28 mouse cellular contexts compared by ENCODE assay signal in genomic region chr3:118646024-118646570, GRCm38 (mm10).
DNase-seq lines count a peak whose midpoint lies in the region; ATAC-seq lines count a peak whose summit lies in the region.
"Had no signal": no experiment of that assay in that cellular context is flagged by ENCODE, and none has a peak within 500 bp of the region (broad histone marks: within the 10 kb centered on the region; RNA-seq: fewer than 3 reads in every experiment).

No protein-coding gene starts in this region.

- DNase-seq in limb, embryonic 11.5 days (ENCODE audit: low spot score) = no peak
- DNase-seq in limb, embryonic 10.5 days (ENCODE audit: low spot score) = no peak
- peak; percentile 68 for DNase-seq in embryonic facial prominence, embryonic 11.5 days (ENCODE audit: low spot score)
- peak; percentile 61 for DNase-seq in hindlimb bud, embryonic 11.5 days (ENCODE audit: extremely low spot score, low read depth, low spot score)
- DNase-seq in right cerebral cortex, postnatal 36 days (ENCODE audit: low spot score in 2 of 2) = no peak
- DNase-seq in adrenal gland, postnatal 25 days = no peak
- no peak for DNase-seq in cerebellum, postnatal 25 days
- DNase-seq: adrenal gland, adult 8-10 months; adrenal gland, postnatal 36 days; cerebellum, adult 11 months; cerebellum, adult 2 months; cerebellum, adult 9-11 months; cerebellum, postnatal 36 days; forebrain, postnatal 0 days; gastrocnemius, postnatal 25 days; heart, adult 18-20 months; kidney, adult 18-20 months; kidney, adult 9 months had no signal

- no peak overlapping the region for H3K4me2 ChIP-seq in limb, embryonic 11.5 days (ENCODE audit: low read depth, severe bottlenecking)
- no peak overlapping the region for H3K4me2 ChIP-seq in embryonic facial prominence, embryonic 11.5 days (ENCODE audit: low read depth, low read length)
- H3K4me2 ChIP-seq: embryonic facial prominence, embryonic 13.5 days; forebrain, embryonic 13.5 days; heart, embryonic 13.5 days; hindbrain, embryonic 12.5 days; hindbrain, embryonic 15.5 days had no signal

- H3K4me1 ChIP-seq in limb, embryonic 11.5 days (ENCODE audit: control insufficient read depth, insufficient read depth, low read length) = no peaks in the 10 kb centered on the region
- H3K4me1 ChIP-seq in limb, embryonic 10.5 days = peaks cover 12% of the 10 kb centered on the region
- H3K4me1 ChIP-seq in embryonic facial prominence, embryonic 11.5 days (ENCODE audit: control insufficient read depth, insufficient read depth, low read length) = no peaks in the 10 kb centered on the region
- H3K4me1 ChIP-seq: forebrain, embryonic 13.5 days; heart, embryonic 10.5 days; heart, embryonic 13.5 days; hindbrain, embryonic 12.5 days; hindbrain, embryonic 15.5 days had no signal

- no peaks in the 10 kb centered on the region for H3K36me3 ChIP-seq in limb, embryonic 11.5 days (ENCODE audit: control insufficient read depth, insufficient read depth, low read length)
- H3K36me3 ChIP-seq in limb, embryonic 10.5 days = no peaks in the 10 kb centered on the region
- no peaks in the 10 kb centered on the region for H3K36me3 ChIP-seq in embryonic facial prominence, embryonic 11.5 days (replicated peaks; ENCODE audit: control insufficient read depth, insufficient read depth, low read depth, low read length)
- H3K36me3 ChIP-seq: embryonic facial prominence, embryonic 13.5 days; forebrain, embryonic 10.5 days; heart, embryonic 10.5 days; heart, embryonic 13.5 days; hindbrain, embryonic 12.5 days; hindbrain, embryonic 15.5 days had no signal

- H3K9ac ChIP-seq in limb, embryonic 11.5 days (ENCODE audit: low read length) = no peak overlapping the region
- H3K9ac ChIP-seq in embryonic facial prominence, embryonic 11.5 days (replicated peaks; ENCODE audit: low read length) = no peak overlapping the region
- H3K9ac ChIP-seq: embryonic facial prominence, embryonic 13.5 days; forebrain, embryonic 13.5 days; forebrain, postnatal 0 days; heart, embryonic 13.5 days; hindbrain, embryonic 12.5 days; hindbrain, embryonic 15.5 days had no signal

- peak; percentile 26; the same call in 1 of the 2 replicates for ATAC-seq in limb, embryonic 11.5 days (ENCODE audit: insufficient number of reproducible peaks, low FRiP score, low TSS enrichment, low read depth)
- peak; percentile 75; the same call in 1 of the 2 replicates for ATAC-seq in embryonic facial prominence, embryonic 11.5 days (replicated peaks; ENCODE audit: insufficient number of reproducible peaks, low FRiP score, low TSS enrichment, low read depth)
- ATAC-seq: activated CD4-positive, CD25-positive, alpha-beta regulatory T cell, adult 4 months; CD4-positive, CD25-positive, alpha-beta regulatory T cell, adult 4 months; forebrain, embryonic 13.5 days; forebrain, postnatal 0 days; intestine, embryonic 16.5 days had no signal

- WGBS in limb, embryonic 11.5 days = 35% methylated on average over 10 of the region's 10 CpGs
- WGBS in limb, embryonic 10.5 days = 54% methylated on average over 10 of the region's 10 CpGs
- WGBS in embryonic facial prominence, embryonic 11.5 days = 43% methylated on average over 10 of the region's 10 CpGs

- no peaks in the 10 kb centered on the region for H3K27me3 ChIP-seq in limb, embryonic 11.5 days (ENCODE audit: control insufficient read depth, insufficient read depth, low read length)
- no peaks in the 10 kb centered on the region for H3K27me3 ChIP-seq in limb, embryonic 10.5 days (ENCODE audit: low read depth, poor library complexity, severe bottlenecking)
- H3K27me3 ChIP-seq in embryonic facial prominence, embryonic 11.5 days (ENCODE audit: control insufficient read depth, insufficient read depth, low read length) = no peaks in the 10 kb centered on the region
- H3K27me3 ChIP-seq: embryonic facial prominence, embryonic 13.5 days; forebrain, embryonic 13.5 days; heart, embryonic 13.5 days; hindbrain, embryonic 12.5 days; hindbrain, embryonic 15.5 days had no signal

- no peaks in the 10 kb centered on the region for H3K9me3 ChIP-seq in limb, embryonic 11.5 days (ENCODE audit: control insufficient read depth, low read length)
- no peaks in the 10 kb centered on the region for H3K9me3 ChIP-seq in limb, embryonic 10.5 days (replicated peaks)
- no peaks in the 10 kb centered on the region for H3K9me3 ChIP-seq in embryonic facial prominence, embryonic 11.5 days (replicated peaks; ENCODE audit: control insufficient read depth, low read length)
- H3K9me3 ChIP-seq: embryonic facial prominence, embryonic 13.5 days; forebrain, embryonic 10.5 days; forebrain, embryonic 13.5 days; heart, embryonic 10.5 days; heart, embryonic 13.5 days; hindbrain, embryonic 12.5 days; hindbrain, embryonic 15.5 days had no signal

- no peak overlapping the region for H3K4me3 ChIP-seq in limb, embryonic 11.5 days (ENCODE audit: low read depth, low read length)
- H3K4me3 ChIP-seq in limb, embryonic 10.5 days = no peak overlapping the region
- no peak overlapping the region for H3K4me3 ChIP-seq in embryonic facial prominence, embryonic 11.5 days (ENCODE audit: low read depth, low read length)
- H3K4me3 ChIP-seq: embryonic facial prominence, embryonic 13.5 days; forebrain, embryonic 10.5 days; forebrain, embryonic 13.5 days; heart, embryonic 10.5 days; heart, embryonic 13.5 days; hindbrain, embryonic 12.5 days; hindbrain, embryonic 15.5 days had no signal

- no peak overlapping the region for H3K27ac ChIP-seq in limb, embryonic 11.5 days (replicated peaks; ENCODE audit: low read depth, low read length)
- no peak overlapping the region for H3K27ac ChIP-seq in limb, embryonic 10.5 days
- no peak overlapping the region for H3K27ac ChIP-seq in embryonic facial prominence, embryonic 11.5 days (replicated peaks; ENCODE audit: low read depth, low read length)
- H3K27ac ChIP-seq: embryonic facial prominence, embryonic 13.5 days; forebrain, embryonic 10.5 days; forebrain, embryonic 13.5 days; heart, embryonic 10.5 days; heart, embryonic 13.5 days; hindbrain, embryonic 12.5 days; hindbrain, embryonic 15.5 days had no signal

Comparison
In these comparisons a context has a peak if more than half of its experiments do, and no peak if none do; other contexts are left out.
1. DNase-seq: peak in embryonic facial prominence, embryonic 11.5 days (single experiment) and hindlimb bud, embryonic 11.5 days (single experiment); none in limb, embryonic 11.5 days (single experiment), limb, embryonic 10.5 days (single experiment), right cerebral cortex, postnatal 36 days (0 of 2), adrenal gland, postnatal 25 days (single experiment) and cerebellum, postnatal 25 days (0 of 2).